Mouse (Mus musculus): ENCODE data around the gene Plin5. TPM values are rescaled to one million over a fixed set of nuclear protein-coding genes. Genes with fewer than 3 reads are reported as not detected.
"Not testable (repeated sequence)": the region's sequence is repeated elsewhere in the genome, so short reads cannot be mapped to it uniquely, and the experiment has no call there.

The Plin5 gene
- polyA plus RNA-seq, 1 experiment from 2014 or later: 1.1 TPM

DNA sequence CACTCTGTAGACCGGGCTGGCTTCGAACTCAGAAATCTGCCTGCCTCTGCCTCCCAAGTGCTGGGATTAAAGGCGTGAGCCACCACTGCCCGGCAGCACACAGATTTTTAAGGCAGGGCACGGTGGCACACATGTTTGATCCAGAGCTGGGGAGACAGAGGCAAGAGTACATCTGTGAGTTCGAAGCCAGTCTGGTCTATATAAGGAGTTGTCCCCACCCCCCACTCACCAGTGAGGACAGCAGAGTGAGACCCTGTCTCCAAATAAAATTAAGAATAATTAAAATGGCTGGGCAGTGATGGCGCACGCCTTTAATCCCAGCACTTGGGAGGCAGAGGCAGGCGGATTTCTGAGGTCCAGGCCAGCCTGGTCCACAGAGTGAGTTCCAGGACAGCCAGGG lies 39.0 kb downstream of the Plin5 start:
- peak overlapping the region; percentile 14 to 15; a peak in 2 of 4 replicates for H3K4me3 ChIP-seq (ENCODE audit: control insufficient read depth in 1 of 2, insufficient read depth in 1 of 2, low read depth in 1 of 2, low read length in 2 of 2)
- H3K4me1 ChIP-seq (ENCODE audit: control insufficient read depth in 2 of 2, insufficient read depth in 2 of 2, low read length in 2 of 2): peaks cover 23 to 31% of the 10 kb centered on the region in 2 experiments
- H3K9ac ChIP-seq (ENCODE audit: low read length); H3K27me3 ChIP-seq (ENCODE audit: control insufficient read depth, insufficient read depth, low read length); H3K9me3 ChIP-seq (ENCODE audit: control insufficient read depth, low read length); ATAC-seq (ENCODE audit: insufficient number of reproducible peaks, insufficient read depth, low FRiP score, low read depth): not testable (repeated sequence)
- H3K4me2 ChIP-seq (ENCODE audit: low read length): peak overlapping the region; percentile 63
- peaks cover 16% of the 10 kb centered on the region for H3K36me3 ChIP-seq (ENCODE audit: control insufficient read depth, insufficient read depth, low read length)
- peak overlapping the region; percentile 55 to 66 for H3K27ac ChIP-seq (replicated peaks in 1 of 2; ENCODE audit: control insufficient read depth in 1 of 2, insufficient read depth in 1 of 2, low read depth in 2 of 2, low read length in 2 of 2)
- 63% methylated on average over 9 of the region's 9 CpGs for WGBS

- WGBS: 81% methylated on average over 5 of the region's 5 CpGs
- ATAC-seq (ENCODE audit: insufficient number of reproducible peaks, insufficient read depth, low FRiP score, low read depth): no peak
- peaks cover 23 to 31% of the 10 kb centered on the region in 2 experiments for H3K4me1 ChIP-seq (ENCODE audit: control insufficient read depth in 2 of 2, insufficient read depth in 2 of 2, low read length in 2 of 2)
- no peak overlapping the region for H3K27ac ChIP-seq (replicated peaks in 1 of 2; ENCODE audit: control insufficient read depth in 1 of 2, insufficient read depth in 1 of 2, low read depth in 2 of 2, low read length in 2 of 2)
- no peak overlapping the region for H3K9ac ChIP-seq (ENCODE audit: low read length)
- no peak overlapping the region for H3K4me3 ChIP-seq (ENCODE audit: control insufficient read depth in 1 of 2, insufficient read depth in 1 of 2, low read depth in 1 of 2, low read length in 2 of 2)
- peaks cover 17% of the 10 kb centered on the region for H3K36me3 ChIP-seq (ENCODE audit: control insufficient read depth, insufficient read depth, low read length)
- H3K27me3 ChIP-seq (ENCODE audit: control insufficient read depth, insufficient read depth, low read length): no peaks in the 10 kb centered on the region
- H3K4me2 ChIP-seq (ENCODE audit: low read length): no peak overlapping the region
- H3K9me3 ChIP-seq (ENCODE audit: control insufficient read depth, low read length): no peaks in the 10 kb centered on the region
Observed at GRCm38 (mm10) chr17:56077523-56077922, 39.9 kb downstream of the Plin5 start.

GRCm38 (mm10) chr17:56074827-56075208 lies 42.6 kb downstream of the Plin5 start, which contains the start of gene Ubxn6:
Gene Ubxn6 (minus strand): TSS chr17:56075028.
- Histone ChIP-seq H3K27me3 (ENCODE audit: control insufficient read depth, insufficient read depth, low read length) (no peaks in the 10 kb centered on the region), H3K9me3 (ENCODE audit: control insufficient read depth, low read length) (no peaks in the 10 kb centered on the region), H3K4me2 (ENCODE audit: low read length) (peak within 1 kb of the TSS; percentile 73), H3K36me3 (ENCODE audit: control insufficient read depth, insufficient read depth, low read length) (peaks cover 34% of the 10 kb centered on the region), H3K27ac (replicated peaks in 1 of 2; ENCODE audit: control insufficient read depth in 1 of 2, insufficient read depth in 1 of 2, low read depth in 2 of 2, low read length in 2 of 2) (peak within 1 kb of the TSS; percentile 94 to 95), H3K9ac (ENCODE audit: low read length) (peak within 1 kb of the TSS; percentile 81), H3K4me1 (ENCODE audit: control insufficient read depth in 2 of 2, insufficient read depth in 2 of 2, low read length in 2 of 2) (peaks cover 10 to 11% of the 10 kb centered on the region in 2 experiments), H3K4me3 (ENCODE audit: control insufficient read depth in 1 of 2, insufficient read depth in 1 of 2, low read depth in 1 of 2, low read length in 2 of 2) (peak within 1 kb of the TSS; percentile 80 to 88)
- under 1% methylated on average over 35 of the region's 35 CpGs for WGBS
- peak; percentile 20; the same call in 1 of the 2 replicates for ATAC-seq (ENCODE audit: insufficient number of reproducible peaks, insufficient read depth, low FRiP score, low read depth)

DNA sequence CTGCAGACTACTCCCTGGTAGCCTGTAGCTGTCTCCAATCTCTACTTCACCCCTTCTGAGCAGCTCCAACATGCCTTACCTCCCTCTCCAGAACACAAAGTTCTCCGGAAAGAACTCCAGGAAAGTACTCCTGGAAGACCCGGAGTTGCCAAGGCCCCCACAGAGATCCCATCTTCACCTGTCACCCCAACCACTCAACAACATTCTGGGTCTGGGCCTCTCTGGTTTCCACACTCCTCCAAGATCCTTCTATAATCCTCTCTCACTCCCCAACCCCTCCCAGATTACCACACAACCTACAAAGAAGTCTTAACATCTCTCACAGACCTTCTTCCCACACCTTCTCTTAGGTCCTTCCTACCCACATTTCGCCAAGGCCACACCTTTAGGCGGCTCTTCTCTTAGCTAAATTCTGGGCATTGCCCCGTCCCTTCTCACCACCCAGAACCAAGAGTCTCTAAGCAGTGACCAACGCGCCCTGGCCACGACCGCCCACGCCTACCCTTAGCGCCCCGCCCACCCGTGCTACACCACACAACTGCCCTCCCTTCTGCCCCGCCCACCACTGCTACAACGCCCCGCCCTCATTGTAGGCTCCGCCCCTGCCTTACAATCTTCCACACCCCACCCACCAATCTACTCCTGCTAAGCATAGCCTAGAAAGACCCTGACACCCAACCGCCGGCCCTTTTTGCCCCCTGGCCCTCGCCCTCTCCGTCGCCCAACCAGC lies 43.1 kb downstream of the Plin5 start:
- WGBS: 6% methylated on average over 22 of the region's 22 CpGs
- ATAC-seq (ENCODE audit: insufficient number of reproducible peaks, insufficient read depth, low FRiP score, low read depth): peak; percentile 23; the same call in 1 of the 2 replicates
- peak overlapping the region; percentile 73 for H3K4me2 ChIP-seq (ENCODE audit: low read length)
- peak overlapping the region; percentile 81 for H3K9ac ChIP-seq (ENCODE audit: low read length)
- peaks cover 10 to 11% of the 10 kb centered on the region in 2 experiments for H3K4me1 ChIP-seq (ENCODE audit: control insufficient read depth in 2 of 2, insufficient read depth in 2 of 2, low read length in 2 of 2)
- peak overlapping the region; percentile 80 to 88 for H3K4me3 ChIP-seq (ENCODE audit: control insufficient read depth in 1 of 2, insufficient read depth in 1 of 2, low read depth in 1 of 2, low read length in 2 of 2)
- no peaks in the 10 kb centered on the region for H3K9me3 ChIP-seq (ENCODE audit: control insufficient read depth, low read length)
- H3K36me3 ChIP-seq (ENCODE audit: control insufficient read depth, insufficient read depth, low read length): peaks cover 39% of the 10 kb centered on the region
- peak overlapping the region; percentile 94 to 95 for H3K27ac ChIP-seq (replicated peaks in 1 of 2; ENCODE audit: control insufficient read depth in 1 of 2, insufficient read depth in 1 of 2, low read depth in 2 of 2, low read length in 2 of 2)
- no peaks in the 10 kb centered on the region for H3K27me3 ChIP-seq (ENCODE audit: control insufficient read depth, insufficient read depth, low read length)

- H3K9ac ChIP-seq (ENCODE audit: low read length): no peak overlapping the region
- H3K4me3 ChIP-seq (ENCODE audit: control insufficient read depth in 1 of 2, insufficient read depth in 1 of 2, low read depth in 1 of 2, low read length in 2 of 2): no peak overlapping the region
- H3K9me3 ChIP-seq (ENCODE audit: control insufficient read depth, low read length): no peaks in the 10 kb centered on the region
- no peak overlapping the region for H3K27ac ChIP-seq (replicated peaks in 1 of 2; ENCODE audit: control insufficient read depth in 1 of 2, insufficient read depth in 1 of 2, low read depth in 2 of 2, low read length in 2 of 2)
- peaks cover 59% of the 10 kb centered on the region for H3K36me3 ChIP-seq (ENCODE audit: control insufficient read depth, insufficient read depth, low read length)
- H3K27me3 ChIP-seq (ENCODE audit: control insufficient read depth, insufficient read depth, low read length): no peaks in the 10 kb centered on the region
- H3K4me2 ChIP-seq (ENCODE audit: low read length): no peak overlapping the region
- WGBS: 85% methylated on average over 5 of the region's 5 CpGs
- ATAC-seq (ENCODE audit: insufficient number of reproducible peaks, insufficient read depth, low FRiP score, low read depth): no peak
- peaks cover 8 to 10% of the 10 kb centered on the region in 2 experiments for H3K4me1 ChIP-seq (ENCODE audit: control insufficient read depth in 2 of 2, insufficient read depth in 2 of 2, low read length in 2 of 2)
Observed at GRCm38 (mm10) chr17:56072243-56072642, 45.2 kb downstream of the Plin5 start.

DNA sequence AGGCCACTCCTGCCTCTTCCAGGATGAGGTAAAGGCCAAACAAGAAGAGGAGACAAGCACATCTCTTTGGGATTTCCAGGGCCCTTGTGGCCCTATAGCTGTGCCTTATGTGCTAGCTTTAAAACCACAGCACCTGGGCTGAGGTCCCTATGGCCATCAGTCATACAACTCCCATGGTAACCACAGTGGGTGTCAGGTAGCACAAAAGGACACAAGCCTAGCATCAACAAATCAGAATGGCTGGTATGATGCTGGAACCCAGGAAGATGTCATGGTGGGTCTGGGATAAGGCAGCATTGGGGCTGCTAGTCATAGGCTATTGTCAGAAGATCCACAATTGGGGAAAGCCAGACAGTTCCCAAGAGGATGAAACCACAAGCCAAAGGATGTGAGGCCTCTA lies 46.3 kb downstream of the Plin5 start:
- no peak overlapping the region for H3K4me2 ChIP-seq (ENCODE audit: low read length)
- no peaks in the 10 kb centered on the region for H3K9me3 ChIP-seq (ENCODE audit: control insufficient read depth, low read length)
- no peak overlapping the region for H3K4me3 ChIP-seq (ENCODE audit: control insufficient read depth in 1 of 2, insufficient read depth in 1 of 2, low read depth in 1 of 2, low read length in 2 of 2)
- H3K27me3 ChIP-seq (ENCODE audit: control insufficient read depth, insufficient read depth, low read length): no peaks in the 10 kb centered on the region
- H3K9ac ChIP-seq (ENCODE audit: low read length): no peak overlapping the region
- H3K27ac ChIP-seq (replicated peaks in 1 of 2; ENCODE audit: control insufficient read depth in 1 of 2, insufficient read depth in 1 of 2, low read depth in 2 of 2, low read length in 2 of 2): no peak overlapping the region
- peaks cover 8 to 10% of the 10 kb centered on the region in 2 experiments for H3K4me1 ChIP-seq (ENCODE audit: control insufficient read depth in 2 of 2, insufficient read depth in 2 of 2, low read length in 2 of 2)
- ATAC-seq (ENCODE audit: insufficient number of reproducible peaks, insufficient read depth, low FRiP score, low read depth): no peak
- peaks cover 71% of the 10 kb centered on the region for H3K36me3 ChIP-seq (ENCODE audit: control insufficient read depth, insufficient read depth, low read length)

DNA sequence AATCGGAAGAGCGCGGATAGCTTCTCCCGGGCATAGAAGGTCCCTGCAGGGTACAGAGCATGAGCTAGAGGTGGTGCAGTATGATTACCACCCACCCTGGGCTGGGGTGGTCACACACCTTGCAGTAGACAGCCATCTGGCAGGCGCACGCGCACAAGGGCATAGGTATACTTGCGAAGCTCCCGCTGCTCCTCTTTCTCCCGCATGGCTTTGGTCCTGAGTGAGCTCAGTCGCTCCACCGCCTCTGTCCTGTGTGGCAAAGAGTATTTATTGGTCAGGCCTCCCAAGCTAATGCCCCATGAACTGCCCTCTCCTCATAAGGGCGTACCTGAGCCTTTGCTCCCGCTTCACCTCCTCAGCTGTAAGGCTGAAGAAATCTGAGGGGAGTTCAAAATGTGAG lies 48.3 kb downstream of the Plin5 start:
- Histone ChIP-seq H3K27ac (replicated peaks in 1 of 2; ENCODE audit: control insufficient read depth in 1 of 2, insufficient read depth in 1 of 2, low read depth in 2 of 2, low read length in 2 of 2) (no peak overlapping the region), H3K4me1 (ENCODE audit: control insufficient read depth in 2 of 2, insufficient read depth in 2 of 2, low read length in 2 of 2) (peaks cover 3% of the 10 kb centered on the region in 2 experiments), H3K27me3 (ENCODE audit: control insufficient read depth, insufficient read depth, low read length) (no peaks in the 10 kb centered on the region), H3K9ac (ENCODE audit: low read length) (no peak overlapping the region), H3K9me3 (ENCODE audit: control insufficient read depth, low read length) (no peaks in the 10 kb centered on the region), H3K4me2 (ENCODE audit: low read length) (no peak overlapping the region), H3K36me3 (ENCODE audit: control insufficient read depth, insufficient read depth, low read length) (peaks cover 91% of the 10 kb centered on the region), H3K4me3 (ENCODE audit: control insufficient read depth in 1 of 2, insufficient read depth in 1 of 2, low read depth in 1 of 2, low read length in 2 of 2) (no peak overlapping the region)
- WGBS: 95% methylated on average over 14 of the region's 14 CpGs
- no peak for ATAC-seq (ENCODE audit: insufficient number of reproducible peaks, insufficient read depth, low FRiP score, low read depth)

GRCm38 (mm10) chr17:56066451-56066850 lies 50.9 kb downstream of the Plin5 start:
- Histone ChIP-seq H3K4me2 (ENCODE audit: low read length) (no peak overlapping the region), H3K9ac (ENCODE audit: low read length) (no peak overlapping the region), H3K4me3 (ENCODE audit: control insufficient read depth in 1 of 2, insufficient read depth in 1 of 2, low read depth in 1 of 2, low read length in 2 of 2) (no peak overlapping the region), H3K27me3 (ENCODE audit: control insufficient read depth, insufficient read depth, low read length) (no peaks in the 10 kb centered on the region), H3K4me1 (ENCODE audit: control insufficient read depth in 2 of 2, insufficient read depth in 2 of 2, low read length in 2 of 2) (no peaks in the 10 kb centered on the region), H3K36me3 (ENCODE audit: control insufficient read depth, insufficient read depth, low read length) (peaks cover 100% of the 10 kb centered on the region), H3K9me3 (ENCODE audit: control insufficient read depth, low read length) (no peaks in the 10 kb centered on the region), H3K27ac (replicated peaks in 1 of 2; ENCODE audit: control insufficient read depth in 1 of 2, insufficient read depth in 1 of 2, low read depth in 2 of 2, low read length in 2 of 2) (no peak overlapping the region)
- no peak for ATAC-seq (ENCODE audit: insufficient number of reproducible peaks, insufficient read depth, low FRiP score, low read depth)

Measured in heart, embryonic 14.5 days (tissue).